Mouse (Mus musculus) lung, postnatal 0 days (tissue): Measurements from ENCODE around the gene Fars2. TPM values are rescaled to one million over a fixed set of nuclear protein-coding genes. Genes with fewer than 3 reads are reported as not detected.

Experiments
- ATAC-seq: fragments of 200-750 bp; cut with Nextera tagmentation; 2 replicates; pipeline ENCODE4 v1.8.0; 2017; ENCODE audit warnings: moderate library complexity
- DNase-seq: peaks from one replicate; pipeline ENCODE4 v3.0.0-alpha.2; 2016; ENCODE audit warnings: low spot score
- H3K27ac ChIP-seq: fragments of 300-500 bp; sonication (generic); 2 replicates; pipeline ENCODE4 v1.5.1; 2014; ENCODE audit warnings: antibody characterized with exemption, mild to moderate bottlenecking, low read length, mixed read lengths
- H3K27me3 ChIP-seq: fragments of 300-500 bp; sonication (generic); replicated peaks from 2 replicates; pipeline ENCODE4 v1.6.1; 2014; ENCODE audit warnings: low read length, mixed read lengths; ENCODE audit not compliant: insufficient read depth
- H3K36me3 ChIP-seq: fragments of 300-500 bp; sonication (generic); 2 replicates; pipeline ENCODE4 v1.6.1; 2014; ENCODE audit warnings: low read length, mixed read lengths; ENCODE audit not compliant: insufficient read depth
- H3K4me1 ChIP-seq: fragments of 300-500 bp; sonication (generic); 2 replicates; pipeline ENCODE4 v1.6.1; 2014; ENCODE audit warnings: antibody characterized with exemption, low read depth, low read length, mixed read lengths; ENCODE audit not compliant: insufficient read depth
- H3K4me2 ChIP-seq: fragments of 300-500 bp; sonication (generic); replicated peaks from 2 replicates; pipeline ENCODE4 v1.6.1; 2014; ENCODE audit warnings: low read depth, mild to moderate bottlenecking, low read length, moderate library complexity, mixed read lengths
- H3K4me3 ChIP-seq: fragments of 300-500 bp; sonication (generic); 2 replicates; pipeline ENCODE4 v1.5.1; 2014; ENCODE audit warnings: low read depth, low read length
- H3K9ac ChIP-seq: fragments of 300-500 bp; sonication (generic); replicated peaks from 2 replicates; pipeline ENCODE4 v1.6.1; 2014; ENCODE audit warnings: low read depth, mild to moderate bottlenecking
- H3K9me3 ChIP-seq: fragments of 300-500 bp; sonication (generic); 2 replicates; pipeline ENCODE4 v1.6.1; 2016; ENCODE audit warnings: low read length, mixed read lengths
- CTCF ChIP-seq: IDR thresholded peaks from 2 replicates; pipeline ENCODE4 v1.5.1; 2016; ENCODE audit warnings: antibody characterized with exemption, mild to moderate bottlenecking
- EP300 ChIP-seq: IDR thresholded peaks from 2 replicates; pipeline ENCODE4 v1.6.1; 2016; ENCODE audit warnings: antibody characterized with exemption, mild to moderate bottlenecking, control low read depth
- whole genome bisulfite sequencing: fragments of 180-500 bp; shearing (Covaris S2); extraction: QIAGEN DNeasy Blood & Tissue Kit; methylation state at CpG from one replicate; pipeline ENCODE4 v1.1.7; 2014; 5-methylcytosine and 5-hydroxymethylcytosine counted together
- polyA plus RNA-seq: library from polyadenylated mRNA; unstranded; fragments of >200 nt; fragmentation: Nextera tagmentation; extraction: Ambion mirVana; gene quantifications from 2 replicates; pipeline ENCODE4 v1.2.1, GENCODE M21; 2015

Fars2 gene
- polyA plus RNA-seq, 1 experiment from 2014 or later: 33.2 TPM

GRCm38 (mm10) chr13:36469412-36470125, 352.4 kb downstream of the Fars2 start:
- Histone ChIP-seq H3K27ac (no peak overlapping the region), H3K9me3 (no peaks in the 10 kb centered on the region), H3K4me3 (no peak overlapping the region), H3K36me3 (no peaks in the 10 kb centered on the region), H3K4me2 (no peak overlapping the region), H3K4me1 (peaks cover 5% of the 10 kb centered on the region; the same call in 1 of the 2 replicates), H3K27me3 (no peaks in the 10 kb centered on the region), H3K9ac (no peak overlapping the region)
- no peak for ATAC-seq
- 65% methylated on average over 2 of the region's 2 CpGs for WGBS
- DNase-seq: no peak
- no peak for TF ChIP-seq EP300
- TF ChIP-seq CTCF: no peak

- Histone ChIP-seq H3K4me2 (no peak overlapping the region), H3K36me3 (no peaks in the 10 kb centered on the region), H3K27ac (no peak overlapping the region), H3K27me3 (no peaks in the 10 kb centered on the region), H3K4me3 (no peak overlapping the region), H3K9ac (no peak overlapping the region), H3K4me1 (no peaks in the 10 kb centered on the region), H3K9me3 (no peaks in the 10 kb centered on the region)
- ATAC-seq: no peak
- no peak for TF ChIP-seq EP300
- no peak for TF ChIP-seq CTCF
- WGBS: 59% methylated on average over 5 of the region's 5 CpGs
- DNase-seq: no peak
These were observed 360.4 kb downstream of the Fars2 start for GRCm38 (mm10) chr13:36477648-36478047.

GRCm38 (mm10) chr13:36478243-36478642, 361.0 kb downstream of the Fars2 start:
- Histone ChIP-seq H3K4me2 (no peak overlapping the region), H3K27me3 (no peaks in the 10 kb centered on the region), H3K36me3 (no peaks in the 10 kb centered on the region), H3K4me1 (no peaks in the 10 kb centered on the region), H3K9me3 (no peaks in the 10 kb centered on the region), H3K27ac (no peak overlapping the region), H3K9ac (no peak overlapping the region), H3K4me3 (no peak overlapping the region)
- TF ChIP-seq CTCF (no peak), EP300 (no peak)
- DNase-seq: no peak
- WGBS: 71% methylated on average over 3 of the region's 3 CpGs
- no peak for ATAC-seq

GRCm38 (mm10) chr13:36480101-36480500, 362.9 kb downstream of the Fars2 start:
- no peaks in the 10 kb centered on the region for H3K36me3 ChIP-seq
- H3K9ac ChIP-seq: no peak overlapping the region
- H3K4me2 ChIP-seq: no peak overlapping the region
- WGBS: 79% methylated on average over 2 of the region's 2 CpGs
- no peak for ATAC-seq
- no peak for DNase-seq
- TF ChIP-seq EP300: no peak
- TF ChIP-seq CTCF: no peak
- H3K4me1 ChIP-seq: no peaks in the 10 kb centered on the region
- H3K9me3 ChIP-seq: no peaks in the 10 kb centered on the region
- no peak overlapping the region for H3K27ac ChIP-seq
- no peaks in the 10 kb centered on the region for H3K27me3 ChIP-seq
- H3K4me3 ChIP-seq: no peak overlapping the region

GRCm38 (mm10) chr13:36484391-36484790, 367.2 kb downstream of the Fars2 start:
- WGBS: 93% methylated on average over 2 of the region's 2 CpGs
- no peak for ATAC-seq

GRCm38 (mm10) chr13:36486756-36487155, 369.5 kb downstream of the Fars2 start:
- 60% methylated on average over 11 of the region's 11 CpGs for WGBS
- Histone ChIP-seq H3K4me3 (no peak overlapping the region), H3K27ac (no peak overlapping the region), H3K4me2 (no peak overlapping the region), H3K27me3 (no peaks in the 10 kb centered on the region), H3K9me3 (no peaks in the 10 kb centered on the region), H3K9ac (no peak overlapping the region), H3K36me3 (no peaks in the 10 kb centered on the region), H3K4me1 (peaks cover 4% of the 10 kb centered on the region; the same call in 1 of the 2 replicates)
- ATAC-seq (peak; percentile 88), DNase-seq (peak; percentile 67)
- TF ChIP-seq CTCF (no peak), EP300 (0 out of 2 replicates have a peak, but pooled peaks have one; percentile 28)

More at GRCm38 (mm10) chr13:36484391-36484790, 367.2 kb downstream of the Fars2 start:
- Histone ChIP-seq H3K36me3 (no peaks in the 10 kb centered on the region), H3K4me2 (no peak overlapping the region), H3K9ac (no peak overlapping the region), H3K9me3 (no peaks in the 10 kb centered on the region), H3K4me1 (peaks cover 3% of the 10 kb centered on the region; the same call in 1 of the 2 replicates), H3K4me3 (no peak overlapping the region), H3K27ac (no peak overlapping the region), H3K27me3 (no peaks in the 10 kb centered on the region)
- no peak for TF ChIP-seq EP300
- TF ChIP-seq CTCF: no peak
- DNase-seq: no peak
